Mouse (Mus musculus): ENCODE results near the gene Kdm1b. TPM values are rescaled to one million over a fixed set of nuclear protein-coding genes. Genes with fewer than 3 reads are reported as not detected.

The Kdm1b gene
- polyA plus RNA-seq, 1 experiment from 2014 or later: 11.6 TPM

DNA sequence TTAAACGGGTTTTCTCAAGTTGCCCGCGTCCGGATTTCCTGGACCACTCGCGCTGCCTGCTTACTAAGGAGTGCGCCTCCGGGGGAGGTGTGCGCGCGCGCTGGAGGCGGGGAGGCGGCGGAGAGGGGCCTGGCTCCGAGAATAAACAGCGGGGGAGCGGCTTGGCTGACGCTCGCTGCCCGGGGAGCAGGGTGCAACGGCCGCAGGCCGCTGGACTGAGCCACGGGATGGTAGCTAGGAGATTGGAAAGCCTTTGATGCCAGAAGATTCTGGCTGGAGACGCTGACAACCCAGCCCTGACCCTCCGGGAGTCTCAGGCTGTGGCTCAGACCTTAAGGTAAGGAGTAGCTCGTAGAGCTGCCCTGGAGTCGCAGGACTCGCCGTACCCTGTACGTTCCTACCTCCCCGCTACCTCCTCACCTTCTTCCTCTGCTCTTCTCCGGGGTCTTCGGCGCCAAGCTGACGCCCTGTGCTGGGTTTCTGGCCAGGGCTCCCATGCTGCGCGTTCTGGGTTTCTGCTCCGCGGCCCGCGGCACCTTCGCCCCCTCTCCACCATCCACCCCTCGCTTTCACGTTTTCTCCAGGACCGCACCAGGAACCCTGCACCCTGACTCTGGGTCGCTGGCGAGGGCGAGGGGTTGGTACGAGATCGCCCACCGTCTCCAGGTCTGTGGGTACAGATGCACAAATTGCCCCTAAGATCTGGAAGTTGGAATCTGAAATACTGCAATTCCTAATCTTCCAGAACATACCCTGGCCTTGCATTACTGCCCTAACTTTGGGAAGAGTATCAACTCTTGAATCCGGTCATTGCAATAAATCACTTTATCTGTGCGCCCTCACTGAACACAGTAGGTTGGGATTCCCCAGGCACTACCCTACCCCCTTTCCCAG, 79.5 kb downstream of the Kdm1b start, which contains the start of gene Rnf144b:
Gene Rnf144b, plus strand, starts transcription at position 120 of the 894 bp plus-strand sequence.
- Histone ChIP-seq H3K4me2 (ENCODE audit: low read length) (peak within 1 kb of the TSS; percentile 96), H3K9ac (ENCODE audit: low read depth, low read length) (peak within 1 kb of the TSS; percentile 49), H3K9me3 (replicated peaks; ENCODE audit: low read length) (no peaks in the 10 kb centered on the region), H3K4me1 (replicated peaks; ENCODE audit: insufficient read depth, low read length) (0 out of 2 replicates have a peak, but pooled peaks cover 5% of the 10 kb centered on the region), H3K27me3 (ENCODE audit: insufficient read depth, low read length) (no peaks in the 10 kb centered on the region), H3K4me3 (replicated peaks; ENCODE audit: low read depth, low read length) (peak within 1 kb of the TSS; percentile 45), H3K36me3 (ENCODE audit: insufficient read depth, low read length) (no peaks in the 10 kb centered on the region), H3K27ac (no peak within 1 kb of the TSS)
- WGBS: under 1% methylated on average over 55 of the region's 55 CpGs
- ATAC-seq (replicated peaks; ENCODE audit: low FRiP score, low read depth) (no peak), DNase-seq (ENCODE audit: low spot score) (peak; percentile 50)
- TF ChIP-seq CTCF (IDR thresholded peaks at IDR 0.05; ENCODE audit: low read depth): no peak

- peak; percentile 43; the same call in 1 of the 2 replicates for ATAC-seq (replicated peaks; ENCODE audit: low FRiP score, low read depth)
- peak; percentile 30; the same call in 1 of the 2 replicates for TF ChIP-seq CTCF (IDR thresholded peaks at IDR 0.05; ENCODE audit: low read depth)
- no peak overlapping the region for H3K4me2 ChIP-seq (ENCODE audit: low read length)
Observed at GRCm38 (mm10) chr13:47124449-47124848, 81.2 kb downstream of the Kdm1b start.

DNA sequence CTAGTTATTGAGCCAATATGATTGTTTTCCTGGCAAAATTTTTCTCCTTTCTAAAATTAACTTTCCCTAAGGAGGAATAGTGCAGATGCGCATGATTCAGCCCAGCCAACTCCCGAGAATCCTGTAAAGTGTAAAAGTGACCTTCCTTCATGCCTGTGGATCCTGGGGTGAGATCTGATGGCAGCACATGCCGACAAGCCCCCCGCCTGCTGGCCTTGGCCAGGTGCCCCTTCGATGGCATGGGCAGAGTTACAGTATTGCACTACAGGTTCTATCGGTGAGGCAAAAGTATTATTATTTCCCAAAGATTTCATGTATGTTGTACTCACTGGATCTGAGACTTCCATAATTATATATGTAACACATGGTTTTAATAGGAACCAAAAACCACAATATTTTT, 81.7 kb downstream of the Kdm1b start:
- 0 out of 2 replicates have a peak, but pooled peaks cover 5% of the 10 kb centered on the region for H3K4me1 ChIP-seq (replicated peaks; ENCODE audit: insufficient read depth, low read length)
- H3K9me3 ChIP-seq (replicated peaks; ENCODE audit: low read length): no peaks in the 10 kb centered on the region
- no peak overlapping the region for H3K4me2 ChIP-seq (ENCODE audit: low read length)
- H3K27ac ChIP-seq: no peak overlapping the region
- H3K4me3 ChIP-seq (replicated peaks; ENCODE audit: low read depth, low read length): no peak overlapping the region
- H3K36me3 ChIP-seq (ENCODE audit: insufficient read depth, low read length): no peaks in the 10 kb centered on the region
- 67% methylated on average over 6 of the region's 6 CpGs for WGBS
- ATAC-seq (replicated peaks; ENCODE audit: low FRiP score, low read depth) (no peak), DNase-seq (ENCODE audit: low spot score) (no peak)
- H3K9ac ChIP-seq (ENCODE audit: low read depth, low read length): no peak overlapping the region
- no peak for TF ChIP-seq CTCF (IDR thresholded peaks at IDR 0.05; ENCODE audit: low read depth)
- no peaks in the 10 kb centered on the region for H3K27me3 ChIP-seq (ENCODE audit: insufficient read depth, low read length)

More at GRCm38 (mm10) chr13:47124449-47124848, 81.2 kb downstream of the Kdm1b start:
- Histone ChIP-seq H3K4me1 (replicated peaks; ENCODE audit: insufficient read depth, low read length) (0 out of 2 replicates have a peak, but pooled peaks cover 5% of the 10 kb centered on the region), H3K27me3 (ENCODE audit: insufficient read depth, low read length) (no peaks in the 10 kb centered on the region), H3K36me3 (ENCODE audit: insufficient read depth, low read length) (no peaks in the 10 kb centered on the region), H3K9ac (ENCODE audit: low read depth, low read length) (no peak overlapping the region), H3K4me3 (replicated peaks; ENCODE audit: low read depth, low read length) (no peak overlapping the region), H3K9me3 (replicated peaks; ENCODE audit: low read length) (no peaks in the 10 kb centered on the region), H3K27ac (no peak overlapping the region)
- WGBS: 46% methylated on average over 3 of the region's 3 CpGs
- DNase-seq (ENCODE audit: low spot score): no peak

DNA sequence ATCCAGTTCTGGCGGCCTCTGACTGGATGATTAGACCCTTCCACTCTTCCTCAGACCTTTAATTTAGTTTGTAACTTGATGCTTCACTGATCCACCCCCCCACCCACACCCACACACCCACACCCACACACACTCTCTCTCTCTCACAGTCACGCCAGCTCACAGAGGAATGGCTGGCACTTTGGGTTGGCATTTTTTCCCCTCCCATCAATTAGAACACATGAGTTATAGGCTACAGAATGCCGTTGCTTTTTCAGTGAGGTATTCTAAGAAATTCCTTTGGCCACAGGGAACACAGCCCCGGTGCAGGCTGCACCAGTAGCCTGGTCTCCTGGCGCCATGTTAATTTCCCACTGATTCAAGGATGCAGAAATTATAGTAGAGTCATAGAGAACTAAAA, 82.3 kb downstream of the Kdm1b start:
- Histone ChIP-seq H3K9ac (ENCODE audit: low read depth, low read length) (no peak overlapping the region), H3K27me3 (ENCODE audit: insufficient read depth, low read length) (no peaks in the 10 kb centered on the region), H3K27ac (no peak overlapping the region), H3K4me1 (replicated peaks; ENCODE audit: insufficient read depth, low read length) (0 out of 2 replicates have a peak, but pooled peaks cover 5% of the 10 kb centered on the region), H3K4me3 (replicated peaks; ENCODE audit: low read depth, low read length) (no peak overlapping the region), H3K36me3 (ENCODE audit: insufficient read depth, low read length) (no peaks in the 10 kb centered on the region), H3K9me3 (replicated peaks; ENCODE audit: low read length) (no peaks in the 10 kb centered on the region), H3K4me2 (ENCODE audit: low read length) (no peak overlapping the region)
- peak; percentile 43; the same call in 1 of the 2 replicates for ATAC-seq (replicated peaks; ENCODE audit: low FRiP score, low read depth)
- TF ChIP-seq CTCF (IDR thresholded peaks at IDR 0.05; ENCODE audit: low read depth): no peak
- 36% methylated on average over 5 of the region's 5 CpGs for WGBS
- peak; percentile 67 for DNase-seq (ENCODE audit: low spot score)

- Histone ChIP-seq H3K9ac (ENCODE audit: low read depth, low read length) (no peak overlapping the region), H3K27ac (no peak overlapping the region), H3K4me1 (replicated peaks; ENCODE audit: insufficient read depth, low read length) (no peaks in the 10 kb centered on the region), H3K4me3 (replicated peaks; ENCODE audit: low read depth, low read length) (no peak overlapping the region), H3K36me3 (ENCODE audit: insufficient read depth, low read length) (no peaks in the 10 kb centered on the region), H3K9me3 (replicated peaks; ENCODE audit: low read length) (no peaks in the 10 kb centered on the region), H3K4me2 (ENCODE audit: low read length) (no peak overlapping the region), H3K27me3 (ENCODE audit: insufficient read depth, low read length) (no peaks in the 10 kb centered on the region)
- DNase-seq (ENCODE audit: low spot score) (no peak), ATAC-seq (replicated peaks; ENCODE audit: low FRiP score, low read depth) (no peak)
- 72% methylated on average over 4 of the region's 4 CpGs for WGBS
- no peak for TF ChIP-seq CTCF (IDR thresholded peaks at IDR 0.05; ENCODE audit: low read depth)
Observed at GRCm38 (mm10) chr13:47129090-47129489, 85.8 kb downstream of the Kdm1b start.

- Histone ChIP-seq H3K27ac (no peak overlapping the region), H3K27me3 (ENCODE audit: insufficient read depth, low read length) (no peaks in the 10 kb centered on the region), H3K4me1 (replicated peaks; ENCODE audit: insufficient read depth, low read length) (no peaks in the 10 kb centered on the region), H3K4me3 (replicated peaks; ENCODE audit: low read depth, low read length) (no peak overlapping the region), H3K9me3 (replicated peaks; ENCODE audit: low read length) (no peaks in the 10 kb centered on the region), H3K9ac (ENCODE audit: low read depth, low read length) (no peak overlapping the region), H3K4me2 (ENCODE audit: low read length) (no peak overlapping the region), H3K36me3 (ENCODE audit: insufficient read depth, low read length) (no peaks in the 10 kb centered on the region)
- no peak for DNase-seq (ENCODE audit: low spot score)
- no peak for ATAC-seq (replicated peaks; ENCODE audit: low FRiP score, low read depth)
- no peak for TF ChIP-seq CTCF (IDR thresholded peaks at IDR 0.05; ENCODE audit: low read depth)
- 87% methylated on average over 8 of the region's 8 CpGs for WGBS
Observed at GRCm38 (mm10) chr13:47133058-47133457, 89.8 kb downstream of the Kdm1b start.
